Mouse (Mus musculus) testis, adult 2 months (tissue): ENCODE measurements around the gene Romo1. TPM values are rescaled to one million over a fixed set of nuclear protein-coding genes. Genes with fewer than 3 reads are reported as not detected.
"Not testable (repeated sequence)": the region's sequence is repeated elsewhere in the genome, so short reads cannot be mapped to it uniquely, and the experiment has no call there.

ENCODE experiments used
- H3K27ac ChIP-seq: fragments of 200-500 bp; 2 replicates; pipeline ENCODE4 v1.5.1; 2012; ENCODE audit warnings: low read depth, low read length; ENCODE audit not compliant: control insufficient read depth, insufficient read depth
- H3K27me3 ChIP-seq: fragments of 200-500 bp; 2 replicates; pipeline ENCODE4 v1.6.1; 2012; ENCODE audit warnings: mild to moderate bottlenecking, low read length, moderate library complexity; ENCODE audit not compliant: control insufficient read depth, insufficient read depth
- H3K36me3 ChIP-seq: fragments of 200-500 bp; 2 replicates; pipeline ENCODE4 v1.6.1; 2012; ENCODE audit warnings: mild to moderate bottlenecking, low read length; ENCODE audit not compliant: control insufficient read depth, insufficient read depth
- H3K4me1 ChIP-seq: fragments of 200-500 bp; 2 replicates; pipeline ENCODE4 v1.6.1; 2012; ENCODE audit warnings: low read length; ENCODE audit not compliant: control insufficient read depth, insufficient read depth
- H3K4me3 ChIP-seq: fragments of 200-500 bp; 2 replicates; pipeline ENCODE4 v1.5.1; 2012; ENCODE audit warnings: low read depth, mild to moderate bottlenecking, low read length, moderate library complexity, mixed read lengths; ENCODE audit not compliant: control insufficient read depth
- CTCF ChIP-seq: fragments of 200-500 bp; IDR thresholded peaks from 2 replicates; pipeline ENCODE4 v1.5.1; 2012; ENCODE audit warnings: low read depth, mild to moderate bottlenecking, inconsistent platforms, low read length, moderate library complexity; ENCODE audit not compliant: control insufficient read depth, insufficient read depth, insufficient replicate concordance
- POLR2A ChIP-seq: fragments of 200-500 bp; IDR thresholded peaks from 2 replicates; pipeline ENCODE4 v1.6.1; 2012; ENCODE audit warnings: low read depth, mild to moderate bottlenecking, inconsistent platforms, low read length, moderate library complexity; ENCODE audit not compliant: control insufficient read depth
- polyA plus RNA-seq: library from polyadenylated mRNA; depleted of rRNA; stranded (reverse); fragments of >200 nt; gene quantifications from 2 replicates; pipeline ENCODE4 v1.2.3, GENCODE M21; 2012; rRNA removed

Romo1 gene
- polyA plus RNA-seq = 79.6 and 105 TPM in 2 replicates

DNA sequence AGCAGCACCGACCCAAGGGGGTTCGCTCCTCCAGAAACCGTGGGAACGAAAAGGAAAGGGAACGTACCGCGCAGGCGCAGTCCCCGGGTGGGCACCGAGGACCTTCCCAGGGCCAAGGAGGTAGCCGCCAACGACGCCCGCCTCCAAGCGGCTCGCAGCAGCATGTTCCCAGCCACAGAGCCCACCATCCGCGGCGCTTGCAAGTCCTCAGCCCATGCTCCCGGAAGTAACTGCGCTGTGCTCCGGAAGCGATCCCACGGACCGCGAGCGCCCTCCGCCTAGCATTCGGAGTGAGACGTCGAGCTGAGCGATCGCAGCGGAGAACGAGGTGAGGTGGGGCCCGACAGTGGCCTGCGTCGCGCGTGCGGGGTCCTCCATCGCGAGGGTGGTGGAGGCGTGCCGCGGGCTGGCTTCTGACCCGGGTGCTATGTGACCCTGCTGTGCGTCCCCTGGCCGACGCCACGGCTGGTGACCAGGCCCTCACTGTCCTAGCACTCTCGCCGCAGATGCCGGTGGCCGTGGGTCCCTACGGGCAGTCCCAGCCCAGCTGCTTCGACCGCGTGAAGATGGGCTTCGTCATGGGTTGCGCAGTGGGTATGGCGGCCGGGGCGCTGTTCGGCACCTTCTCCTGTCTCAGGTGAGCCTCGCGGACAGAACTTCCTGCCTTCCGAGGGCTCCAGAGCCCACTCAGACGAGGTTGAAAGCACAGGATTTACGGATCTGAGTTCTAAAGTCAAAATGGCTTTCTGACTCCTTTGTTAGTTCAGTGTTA is at the start of gene Romo1, which contains the start of gene Nfs1:
Romo1 (plus strand) TSS at position 87 of the 772 bp plus-strand sequence.
Nfs1 (minus strand) TSS at position 234 of the 772 bp plus-strand sequence.
- TF ChIP-seq POLR2A (peak; percentile 92), CTCF (no peak)
- H3K4me3 ChIP-seq = peak within 1 kb of the TSS; percentile 93
- H3K4me1 ChIP-seq = peaks cover 2% of the 10 kb centered on the region; the same call in 1 of the 2 replicates
- no peaks in the 10 kb centered on the region; the same call in 1 of the 2 replicates for H3K36me3 ChIP-seq
- H3K27me3 ChIP-seq = no peaks in the 10 kb centered on the region
- H3K27ac ChIP-seq = peak within 1 kb of the TSS; percentile 82

DNA sequence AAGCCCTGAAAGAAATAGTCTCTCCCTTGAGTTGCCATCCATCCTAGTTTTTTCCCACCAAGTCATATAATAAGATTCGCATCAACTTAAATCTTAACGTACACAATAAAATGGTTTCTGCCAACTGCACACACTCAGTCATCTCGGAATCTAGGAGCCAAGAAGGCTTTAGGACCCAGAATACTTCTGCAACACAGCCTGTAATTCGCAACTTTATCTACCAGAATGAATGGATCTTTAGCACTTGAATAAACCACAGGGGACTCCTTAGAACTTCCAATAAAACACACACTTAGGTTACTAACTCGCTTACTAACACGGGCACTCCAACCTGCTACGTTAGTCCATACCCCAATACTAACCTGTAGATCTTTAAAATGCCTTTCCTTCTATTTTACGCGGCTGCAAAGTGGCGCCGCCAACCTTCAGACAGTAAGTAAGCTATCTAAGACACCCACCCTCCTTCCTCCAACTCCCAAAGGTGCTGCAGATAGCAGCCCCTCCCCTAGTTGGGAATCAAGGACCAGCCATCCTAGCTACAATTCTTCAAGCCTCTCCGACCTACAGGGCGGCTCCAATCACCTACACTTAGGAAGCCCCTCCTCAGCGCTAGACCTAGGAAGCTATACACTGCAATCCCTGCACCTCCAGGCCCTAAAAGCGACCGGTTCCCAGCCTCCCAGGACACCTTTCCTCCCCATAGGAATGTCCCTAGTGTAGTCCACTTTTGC is 33.0 kb upstream of the Romo1 start:
- Histone ChIP-seq H3K36me3 (no peaks in the 10 kb centered on the region), H3K4me3 (peak overlapping the region; percentile 90), H3K27me3 (no peaks in the 10 kb centered on the region), H3K4me1 (no peaks in the 10 kb centered on the region), H3K27ac (peak overlapping the region; percentile 91)
- TF ChIP-seq POLR2A (no peak), CTCF (no peak)

- peak within 1 kb of the TSS; percentile 91 for H3K27ac ChIP-seq
- peak within 1 kb of the TSS; percentile 90 for H3K4me3 ChIP-seq
- no peaks in the 10 kb centered on the region for H3K4me1 ChIP-seq
- no peaks in the 10 kb centered on the region for H3K36me3 ChIP-seq
- TF ChIP-seq CTCF (no peak), POLR2A (peak; percentile 66)
- H3K27me3 ChIP-seq = no peaks in the 10 kb centered on the region
Observed at GRCm38 (mm10) chr2:156111358-156112079, 32.3 kb upstream of the Romo1 start, which contains the start of the genes Cpne1 and Rbm12. TSS of gene Cpne1 (minus strand) at chr2:156111965. TSS of gene Rbm12 (minus strand) at chr2:156111978.

- peak overlapping the region; percentile 90 for H3K4me3 ChIP-seq
- H3K36me3 ChIP-seq, H3K27ac ChIP-seq: not testable (repeated sequence)
Observed at GRCm38 (mm10) chr2:156112080-156112423, 31.8 kb upstream of the Romo1 start.

DNA sequence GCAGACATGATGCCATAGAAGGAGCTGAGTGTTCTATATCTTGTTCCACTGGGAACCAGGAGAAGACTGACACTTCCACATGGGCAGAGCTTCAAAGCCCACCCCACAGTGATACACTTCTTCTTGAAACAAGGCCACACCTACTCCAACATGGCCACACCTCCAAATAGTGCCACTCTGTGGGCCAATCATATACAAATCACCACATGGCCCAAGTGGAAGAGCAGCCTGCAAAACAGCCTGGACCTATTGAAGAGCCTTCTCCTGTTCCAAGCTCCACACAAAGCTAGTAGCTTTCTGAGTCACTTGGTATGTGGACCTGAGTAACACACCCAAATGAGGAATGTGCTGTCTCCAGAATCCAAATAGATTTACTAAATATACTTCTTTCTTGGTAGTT is 24.3 kb upstream of the Romo1 start:
- no peak overlapping the region for H3K27ac ChIP-seq
- H3K27me3 ChIP-seq = no peaks in the 10 kb centered on the region
- H3K4me1 ChIP-seq = no peaks in the 10 kb centered on the region
- H3K4me3 ChIP-seq = peak overlapping the region; percentile 66
- H3K36me3 ChIP-seq = peaks cover 2% of the 10 kb centered on the region
- TF ChIP-seq CTCF (no peak), POLR2A (no peak)

More at GRCm38 (mm10) chr2:156112080-156112423, 31.8 kb upstream of the Romo1 start:
- H3K4me1 ChIP-seq, H3K27me3 ChIP-seq: not testable (repeated sequence)

GRCm38 (mm10) chr2:156123731-156124130 is 20.1 kb upstream of the Romo1 start:
- Histone ChIP-seq H3K4me1 (no peaks in the 10 kb centered on the region), H3K36me3 (peaks cover 2% of the 10 kb centered on the region), H3K4me3 (no peak overlapping the region), H3K27ac (no peak overlapping the region), H3K27me3 (no peaks in the 10 kb centered on the region)
- TF ChIP-seq CTCF = no peak
- TF ChIP-seq POLR2A = no peak

DNA sequence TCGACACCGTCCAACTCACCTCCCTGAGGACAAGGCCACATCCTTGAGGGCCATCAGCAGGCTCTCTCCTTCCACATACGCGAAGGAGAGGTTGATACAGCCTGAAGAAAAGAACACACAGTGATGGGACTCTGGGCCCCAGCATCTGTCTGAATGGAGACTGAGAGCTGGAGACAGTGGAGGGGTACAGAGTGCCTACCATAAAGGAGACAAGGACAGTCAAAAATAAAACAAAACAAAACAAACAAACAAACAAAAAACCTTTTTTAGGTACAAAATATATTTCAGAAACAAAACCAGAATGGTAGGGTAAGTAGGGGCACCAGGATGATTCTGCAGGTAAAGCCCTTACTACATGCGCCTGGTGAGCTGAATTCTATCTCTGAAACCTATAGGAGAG is 16.8 kb upstream of the Romo1 start, which contains the start of gene Gm28036:
Gm28036 (minus strand) TSS at position 101 of the 400 bp plus-strand sequence.
- no peaks in the 10 kb centered on the region for H3K27me3 ChIP-seq
- no peak within 1 kb of the TSS for H3K27ac ChIP-seq
- H3K36me3 ChIP-seq = peaks cover 2% of the 10 kb centered on the region
- TF ChIP-seq CTCF (no peak), POLR2A (no peak)
- H3K4me1 ChIP-seq = no peaks in the 10 kb centered on the region
- no peak within 1 kb of the TSS for H3K4me3 ChIP-seq
